Mouse (Mus musculus): ENCODE results near the gene Olfr985.

Gene Olfr985

DNA sequence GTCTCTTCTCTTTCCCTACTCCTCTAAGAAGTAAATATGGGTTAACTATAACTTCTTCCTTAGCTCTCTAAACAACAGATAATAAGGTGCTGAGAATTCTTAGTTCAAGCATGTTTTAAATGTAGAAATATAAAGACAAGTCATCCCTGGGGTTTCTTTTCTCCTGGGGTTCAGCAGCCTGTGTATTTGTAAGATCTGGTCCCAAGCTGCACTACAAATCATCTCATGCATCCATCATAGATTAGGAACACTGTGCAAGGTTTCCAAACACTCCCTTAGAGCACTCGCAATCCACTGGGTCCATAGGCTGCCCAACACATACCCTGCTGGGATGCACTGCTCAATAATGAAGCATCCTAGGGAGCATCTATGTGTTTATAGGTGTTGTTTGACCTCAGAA is at the start of gene Olfr985:
Olfr985 (minus strand) TSS at position 101 of the 400 bp plus-strand sequence.
- ATAC-seq (ENCODE audit: insufficient number of reproducible peaks, low FRiP score, low TSS enrichment) = no peak

DNA sequence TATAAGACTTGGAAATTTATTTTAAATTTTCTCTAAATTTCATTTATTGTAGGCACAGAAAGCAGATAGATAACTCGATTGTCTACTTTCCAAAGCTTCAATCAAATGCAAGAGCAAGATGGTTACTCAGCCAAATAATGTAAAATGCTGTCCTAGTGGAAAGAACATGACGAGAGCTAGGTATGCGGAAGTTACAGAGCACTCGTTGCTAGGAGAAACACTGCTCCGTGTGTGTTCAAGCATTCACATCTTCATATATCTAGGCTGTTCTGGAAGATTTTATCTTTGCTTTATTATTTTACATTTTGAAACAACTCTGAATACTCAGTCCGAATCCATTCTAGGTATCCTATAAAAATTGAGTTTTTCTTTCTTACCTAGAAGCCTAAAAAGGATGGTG is 47.0 kb upstream of the Olfr985 start:
- no peak for ATAC-seq (ENCODE audit: insufficient number of reproducible peaks, low FRiP score, low TSS enrichment)

DNA sequence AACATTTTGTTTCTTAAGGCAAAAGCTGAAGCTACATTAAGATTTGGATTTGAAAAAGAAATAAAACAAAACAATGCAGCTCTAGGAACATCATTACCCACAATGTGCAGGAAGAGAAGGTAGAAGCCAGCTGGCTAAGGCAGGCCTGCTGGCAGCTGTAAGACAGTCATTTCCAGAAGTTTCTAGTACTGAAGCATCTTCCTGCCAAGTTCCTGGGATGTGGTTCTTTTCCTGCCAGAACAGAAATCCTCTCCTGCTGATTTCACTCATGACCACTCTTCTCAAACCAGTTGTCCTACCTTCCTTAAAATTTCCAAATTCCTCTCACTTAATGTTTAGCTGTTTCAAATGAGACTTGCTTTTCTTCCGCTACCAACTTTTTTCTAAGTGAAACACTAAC is 36.5 kb upstream of the Olfr985 start:
- ATAC-seq (ENCODE audit: insufficient number of reproducible peaks, low FRiP score, low TSS enrichment) = no peak

DNA sequence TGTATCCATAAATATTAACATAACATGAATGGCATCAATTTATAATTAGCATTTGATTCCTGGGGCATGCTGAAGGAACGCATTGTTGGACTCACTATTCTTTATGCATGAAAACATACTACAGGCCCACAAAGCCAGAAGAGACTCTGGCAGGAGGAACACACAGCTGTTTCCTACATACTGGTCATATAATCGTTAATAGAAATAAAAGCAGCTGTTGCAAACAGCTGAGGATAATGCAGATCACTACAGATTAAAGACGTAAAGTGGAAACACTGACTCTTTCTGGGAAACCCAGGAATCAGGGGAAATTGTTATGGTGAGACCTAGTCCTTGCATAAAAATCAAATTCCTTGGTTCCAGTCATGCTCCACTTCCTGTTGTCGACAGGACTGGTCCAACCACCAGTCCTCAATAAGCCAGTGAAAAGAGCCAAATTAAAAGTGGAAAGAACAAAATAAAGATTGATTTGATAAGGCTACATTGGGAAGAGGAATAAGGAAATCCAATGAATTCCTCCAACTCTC is 25.2 kb upstream of the Olfr985 start:
- ATAC-seq (ENCODE audit: insufficient number of reproducible peaks, low FRiP score, low TSS enrichment) = no peak

DNA sequence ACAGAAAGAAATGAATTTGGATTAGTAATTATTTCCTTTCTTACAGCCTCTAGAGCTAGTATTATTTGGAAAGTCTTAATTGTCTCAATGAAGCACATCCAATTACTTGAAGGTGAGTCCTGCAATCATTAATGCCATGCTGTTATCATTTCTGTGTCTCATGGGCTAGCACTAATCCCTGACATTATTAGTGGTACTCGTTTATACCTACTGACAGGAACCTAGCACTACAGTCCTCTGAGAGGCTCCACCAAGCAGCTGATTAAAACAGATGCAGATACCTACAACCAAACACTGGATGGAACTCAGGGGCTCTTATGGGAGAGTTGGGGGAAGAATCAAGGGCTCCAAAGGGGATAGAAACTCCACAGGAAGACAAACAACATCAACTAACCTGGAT is 11.6 kb upstream of the Olfr985 start:
- ATAC-seq (ENCODE audit: insufficient number of reproducible peaks, low FRiP score, low TSS enrichment) = no peak

DNA sequence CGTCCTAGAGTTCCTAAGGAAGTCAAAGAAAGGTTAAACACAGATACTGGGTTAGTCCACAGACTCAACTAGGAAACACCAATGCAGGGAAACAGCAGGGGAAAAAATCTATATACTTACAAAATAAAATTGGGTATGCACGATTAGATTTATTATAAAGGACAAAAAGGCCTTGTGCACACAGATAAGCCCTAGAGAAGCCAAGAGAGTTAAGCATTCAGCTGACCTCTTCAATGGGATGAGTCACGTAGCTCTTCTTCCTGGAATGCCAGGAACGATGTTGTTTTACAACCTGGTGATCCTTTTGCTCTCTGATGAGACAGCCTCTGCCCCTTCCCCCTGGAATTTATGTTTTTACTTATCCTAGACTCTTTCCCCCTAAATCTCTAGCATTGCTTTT is 9.5 kb upstream of the Olfr985 start:
- ATAC-seq (ENCODE audit: insufficient number of reproducible peaks, low FRiP score, low TSS enrichment) = no peak

DNA sequence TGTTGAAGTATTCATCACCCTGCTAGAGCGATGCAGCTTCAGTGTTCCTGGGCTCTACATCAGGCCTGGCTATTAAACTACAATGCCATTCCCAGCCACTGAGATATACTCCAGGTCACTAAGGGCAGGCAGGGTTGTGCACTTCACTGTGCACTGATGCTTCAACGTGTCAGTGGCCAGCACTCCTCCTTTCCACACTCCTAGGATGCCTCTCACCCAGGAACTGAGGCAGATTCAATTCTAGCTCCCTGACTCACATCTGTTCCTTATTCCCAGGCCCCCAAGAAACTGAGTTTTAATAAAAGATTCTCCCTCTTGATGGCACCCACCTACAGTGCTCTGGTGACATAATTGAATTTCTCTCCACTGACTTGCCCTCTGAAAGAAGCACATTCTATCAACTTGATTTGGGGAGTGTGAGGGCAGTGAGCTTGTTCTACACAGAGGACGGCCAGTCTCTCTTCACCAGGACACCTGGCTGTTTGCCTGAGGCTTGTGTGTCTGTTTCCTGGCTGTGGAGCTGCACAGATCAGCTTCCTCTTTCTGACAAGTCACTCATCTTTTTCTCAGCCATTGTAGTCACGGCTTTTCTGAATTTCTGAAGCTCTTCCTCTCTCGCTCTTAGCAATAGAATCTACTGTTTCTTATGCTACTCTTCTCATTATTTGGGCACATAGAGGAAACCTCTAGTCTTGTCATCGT is 7.2 kb upstream of the Olfr985 start:
- ATAC-seq (ENCODE audit: insufficient number of reproducible peaks, low FRiP score, low TSS enrichment) = no peak

DNA sequence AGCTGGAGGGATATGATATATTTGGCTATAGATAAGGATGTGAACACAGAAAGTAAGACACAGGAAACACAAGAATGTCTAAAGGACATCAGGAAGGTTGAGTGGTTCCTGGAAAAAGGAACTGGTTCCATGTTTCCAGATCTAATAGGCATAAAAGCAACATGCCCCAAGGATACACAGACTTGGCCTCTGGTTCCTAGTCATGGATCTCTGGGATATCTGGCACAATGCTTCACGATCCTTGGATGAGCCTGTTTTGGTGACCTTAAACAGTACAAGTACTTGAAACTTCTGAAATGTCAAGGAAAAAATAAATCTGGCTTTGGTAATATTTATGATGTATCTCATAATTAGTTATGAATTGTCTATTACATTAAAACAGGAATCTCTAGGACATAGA is 572 bp upstream of the Olfr985 start:
- no peak for ATAC-seq (ENCODE audit: insufficient number of reproducible peaks, low FRiP score, low TSS enrichment)

DNA sequence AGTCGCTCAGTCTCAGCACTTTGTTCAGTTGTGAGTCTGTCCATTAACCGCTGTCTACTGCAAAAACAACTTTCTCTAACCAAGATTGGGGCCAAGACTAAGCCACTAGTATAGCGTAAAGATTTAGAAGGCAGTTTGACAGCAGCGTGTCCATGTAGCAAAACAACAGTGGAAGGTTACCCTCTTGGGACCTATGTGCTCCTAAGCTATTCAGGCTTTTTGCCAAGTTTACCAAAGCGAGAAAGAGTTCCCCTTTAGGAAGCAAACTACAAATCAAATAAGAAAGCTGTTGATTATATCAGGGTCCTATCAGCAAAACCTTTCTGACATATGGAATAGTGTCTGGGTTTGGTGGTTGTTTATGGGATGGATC is 12.7 kb downstream of the Olfr985 start:
- ATAC-seq (ENCODE audit: insufficient number of reproducible peaks, low FRiP score, low TSS enrichment) = no peak

DNA sequence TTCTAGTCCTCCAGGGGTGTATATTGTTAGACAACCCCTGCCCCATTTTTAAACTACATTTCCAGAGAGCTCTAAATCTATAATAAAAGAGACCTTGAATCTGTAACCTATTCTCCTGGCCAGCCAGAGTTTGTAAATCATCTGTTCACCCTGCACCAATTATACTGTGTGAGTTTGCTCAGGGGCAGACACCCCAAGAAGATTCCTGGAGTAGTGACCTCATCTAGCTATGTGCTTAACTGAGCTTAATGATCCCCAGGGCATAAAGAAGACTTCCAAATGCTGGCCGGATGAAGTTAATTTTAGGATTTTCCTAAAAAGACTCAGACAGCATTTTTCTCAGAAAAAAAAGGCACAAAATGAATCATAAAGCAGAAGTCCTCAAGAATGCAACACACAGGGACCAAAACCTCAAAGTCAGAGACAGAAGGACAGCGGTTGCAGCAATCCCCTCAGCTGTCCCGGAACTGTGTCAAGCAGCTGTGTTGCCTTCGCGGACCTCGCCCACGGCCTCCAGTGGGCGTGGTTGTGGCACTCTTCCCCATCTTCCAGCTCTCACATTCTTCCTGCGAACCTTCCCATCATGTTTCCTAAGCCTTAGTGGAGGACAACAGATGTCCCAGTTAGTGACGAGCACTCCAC is 13.2 kb downstream of the Olfr985 start:
- ATAC-seq (ENCODE audit: insufficient number of reproducible peaks, low FRiP score, low TSS enrichment) = no peak

DNA sequence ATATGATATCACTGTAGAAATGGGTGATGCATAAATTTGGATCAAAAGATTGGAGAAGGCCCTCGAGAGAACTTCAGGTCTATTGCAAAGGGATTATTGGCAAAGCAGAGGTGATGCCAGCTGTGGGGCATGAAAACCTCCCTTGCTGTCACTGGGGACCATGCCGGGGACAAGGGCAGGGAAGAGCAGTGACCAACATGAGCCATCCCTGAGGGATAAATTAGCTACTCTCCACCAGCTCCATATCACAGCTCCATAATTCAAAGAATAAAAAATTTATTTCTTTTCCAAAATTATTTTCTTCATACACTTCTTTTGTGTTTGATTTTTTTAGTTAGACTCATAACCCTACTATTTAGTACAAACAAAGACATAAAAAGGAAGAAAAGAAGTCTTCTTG is 15.9 kb downstream of the Olfr985 start, which contains the start of gene Olfr984:
Olfr984 (minus strand) TSS at position 101 of the 400 bp plus-strand sequence.
- ATAC-seq (ENCODE audit: insufficient number of reproducible peaks, low FRiP score, low TSS enrichment) = no peak

DNA sequence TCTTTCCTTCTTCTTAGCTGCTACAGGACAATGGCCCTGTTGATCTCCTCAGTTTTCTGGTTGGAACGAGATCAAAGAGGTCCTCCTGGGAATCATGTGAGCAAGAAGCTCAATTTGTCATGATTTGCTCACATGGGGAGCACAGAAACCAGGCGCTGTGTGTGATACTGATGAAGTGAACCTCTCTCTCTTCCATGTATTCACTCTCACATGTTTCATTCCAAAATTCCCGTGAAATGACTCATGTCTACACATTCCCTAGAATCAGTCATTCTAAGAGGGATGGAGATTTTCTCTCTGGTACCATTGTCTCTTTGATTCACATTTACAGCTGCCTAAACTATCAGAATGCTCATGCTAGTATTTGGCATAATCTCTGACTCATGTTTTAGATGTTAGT is 35.2 kb downstream of the Olfr985 start:
- ATAC-seq (ENCODE audit: insufficient number of reproducible peaks, low FRiP score, low TSS enrichment) = no peak

DNA sequence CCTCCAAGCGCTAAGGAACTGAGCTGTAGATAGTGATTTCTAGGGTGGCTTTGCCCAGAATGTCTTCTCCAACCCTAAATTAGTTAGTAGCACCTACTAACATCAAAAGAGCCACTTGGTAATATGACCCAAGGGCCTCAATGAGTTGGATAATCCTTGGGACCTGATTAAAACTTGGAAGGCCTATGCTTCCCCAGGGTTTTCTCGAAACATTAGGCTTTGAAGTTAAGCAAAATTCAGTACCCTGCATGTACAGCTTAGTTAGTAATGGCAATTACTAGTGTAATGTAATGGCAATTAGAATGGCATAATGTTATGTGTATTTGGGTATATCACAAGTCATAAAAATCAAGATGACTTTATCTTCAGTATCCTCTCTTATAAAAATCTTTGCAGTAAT is 36.5 kb downstream of the Olfr985 start, which contains the start of gene Olfr983:
Olfr983 (minus strand) TSS at position 101 of the 400 bp plus-strand sequence.
- ATAC-seq (ENCODE audit: insufficient number of reproducible peaks, low FRiP score, low TSS enrichment) = no peak

Data from cerebellum, adult (tissue).